Mouse (Mus musculus): ENCODE results near the gene Bglap2.

GRCm38 (mm10) chr3:88361096-88361495, 17.4 kb downstream of the Bglap2 start:
- no peak for TF ChIP-seq GATA1 (IDR thresholded peaks at IDR 0.05; ENCODE audit: borderline replicate concordance, low read length)
- TF ChIP-seq FLI1 (IDR thresholded peaks at IDR 0.05; ENCODE audit: low read length) = no peak
